Mouse (Mus musculus) inflammation-experienced regulatory T-cells, adult 6 months (primary cell): Measurements from ENCODE around the gene Itgal. TPM values are rescaled to one million over a fixed set of nuclear protein-coding genes. Genes with fewer than 3 reads are reported as not detected.
"Not testable (repeated sequence)": the region's sequence is repeated elsewhere in the genome, so short reads cannot be mapped to it uniquely, and the experiment has no call there.

Experiments used
- ATAC-seq: one replicate; pipeline ENCODE4 v1.8.0; 2017
- polyA plus RNA-seq, 3 experiments: library from polyadenylated mRNA; unstranded; fragments of 100-300 nt; shearing (Covaris generic); gene quantifications; one replicate each; pipeline ENCODE4 v1.2.1; 2017

Itgal gene
- 100 to 1,000 TPM; 201 to 247 (median 214) TPM for polyA plus RNA-seq

- peak; percentile 91 for ATAC-seq
Observed at GRCm38 (mm10) chr7:127296098-127296497, at the start of gene Itgal. Itgal (plus strand) TSS chr7:127296260.

GRCm38 (mm10) chr7:127250511-127250910 is 45.5 kb upstream of the Itgal start:
- not testable (repeated sequence) for ATAC-seq

- ATAC-seq, result no peak
Observed at GRCm38 (mm10) chr7:127252414-127252813, 43.6 kb upstream of the Itgal start.

GRCm38 (mm10) chr7:127253341-127253740 is 42.7 kb upstream of the Itgal start:
- ATAC-seq, result no peak

GRCm38 (mm10) chr7:127253821-127254769 is 42.0 kb upstream of the Itgal start:
- ATAC-seq, result peak; percentile 90

GRCm38 (mm10) chr7:127255008-127255407 is 41.1 kb upstream of the Itgal start:
- ATAC-seq, result no peak

GRCm38 (mm10) chr7:127255965-127256364 is 40.1 kb upstream of the Itgal start:
- ATAC-seq, result no peak

GRCm38 (mm10) chr7:127256518-127256917 is 39.5 kb upstream of the Itgal start:
- ATAC-seq, result no peak

- no peak for ATAC-seq
Observed at GRCm38 (mm10) chr7:127259186-127259905, 36.7 kb upstream of the Itgal start.

- peak; percentile 99 for ATAC-seq
Observed at GRCm38 (mm10) chr7:127260309-127261111, 35.5 kb upstream of the Itgal start, which contains the start of gene Dctpp1. Dctpp1 (minus strand) TSS chr7:127260709.

GRCm38 (mm10) chr7:127262218-127262961 is 33.7 kb upstream of the Itgal start:
- no peak for ATAC-seq

- no peak for ATAC-seq
Observed at GRCm38 (mm10) chr7:127263526-127263925, 32.5 kb upstream of the Itgal start.

- no peak for ATAC-seq
Observed at GRCm38 (mm10) chr7:127270256-127270655, 25.8 kb upstream of the Itgal start.

GRCm38 (mm10) chr7:127270666-127271065 is 25.4 kb upstream of the Itgal start:
- ATAC-seq, result no peak

GRCm38 (mm10) chr7:127271093-127271492 is 25.0 kb upstream of the Itgal start:
- no peak for ATAC-seq

GRCm38 (mm10) chr7:127272566-127272965 is 23.5 kb upstream of the Itgal start:
- ATAC-seq, result no peak

GRCm38 (mm10) chr7:127273118-127273923 is 22.7 kb upstream of the Itgal start:
- peak; percentile 29 for ATAC-seq

GRCm38 (mm10) chr7:127273925-127274789 is 21.9 kb upstream of the Itgal start, which contains the start of gene Sephs2:
Sephs2 (minus strand) TSS chr7:127274055.
- peak; percentile 97 for ATAC-seq

- no peak for ATAC-seq
Observed at GRCm38 (mm10) chr7:127276519-127276961, 19.5 kb upstream of the Itgal start.

- peak; percentile 33 for ATAC-seq
Observed at GRCm38 (mm10) chr7:127278311-127278710, 17.7 kb upstream of the Itgal start.
